15 mouse cellular contexts compared by ENCODE assay signal in genomic region chr13:111995716-111996115, GRCm38 (mm10).
DNase-seq lines count a peak whose midpoint lies in the region.
"Had no signal": no experiment of that assay in that cellular context is flagged by ENCODE, and none has a peak within 500 bp of the region (broad histone marks: within the 10 kb centered on the region; RNA-seq: fewer than 3 reads in every experiment).

No protein-coding gene starts in this region.

- intact Hi-C loops in heart, postnatal 36 days (cut with DNase I), result loop anchor here (5.0 kb wide), 1 partner anchor 38 kb away; no protein-coding TSS in a partner anchor

- DNase-seq in heart, adult 11 months, result peak; percentile 54
- no peak for DNase-seq in heart, postnatal 36 days
- peak; percentile 71 for DNase-seq in thymus, postnatal 0 days (ENCODE audit: low spot score)
- DNase-seq in thymus, postnatal 10 days (ENCODE audit: low spot score in 2 of 2), result no peak
- DNase-seq in thymus, postnatal 25 days, result peak; percentile 47
- no peak for DNase-seq in right cerebral cortex, adult 2 months (ENCODE audit: low spot score in 2 of 2)
- no peak for DNase-seq in natural killer cell, adult 2 months (ENCODE audit: low spot score in 2 of 2)
- DNase-seq: adrenal gland, adult 8-10 months; cerebellum, adult 11 months; cerebellum, adult 9-10 months; cerebellum, postnatal 25 days; gastrocnemius, adult 2 months; gastrocnemius, postnatal 36 days; heart, adult 18-20 months; heart, postnatal 10 days had no signal

Comparison
In these comparisons a context has a peak if more than half of its experiments do, and no peak if none do; other contexts are left out.
1. DNase-seq: peak in heart, adult 11 months (single experiment), thymus, postnatal 0 days (single experiment) and thymus, postnatal 25 days (single experiment); none in heart, postnatal 36 days (0 of 2), thymus, postnatal 10 days (0 of 2), right cerebral cortex, adult 2 months (0 of 2) and natural killer cell, adult 2 months (0 of 2).